Comparison of ENCODE assay signal across 9 mouse cellular contexts in the genomic region with DNA sequence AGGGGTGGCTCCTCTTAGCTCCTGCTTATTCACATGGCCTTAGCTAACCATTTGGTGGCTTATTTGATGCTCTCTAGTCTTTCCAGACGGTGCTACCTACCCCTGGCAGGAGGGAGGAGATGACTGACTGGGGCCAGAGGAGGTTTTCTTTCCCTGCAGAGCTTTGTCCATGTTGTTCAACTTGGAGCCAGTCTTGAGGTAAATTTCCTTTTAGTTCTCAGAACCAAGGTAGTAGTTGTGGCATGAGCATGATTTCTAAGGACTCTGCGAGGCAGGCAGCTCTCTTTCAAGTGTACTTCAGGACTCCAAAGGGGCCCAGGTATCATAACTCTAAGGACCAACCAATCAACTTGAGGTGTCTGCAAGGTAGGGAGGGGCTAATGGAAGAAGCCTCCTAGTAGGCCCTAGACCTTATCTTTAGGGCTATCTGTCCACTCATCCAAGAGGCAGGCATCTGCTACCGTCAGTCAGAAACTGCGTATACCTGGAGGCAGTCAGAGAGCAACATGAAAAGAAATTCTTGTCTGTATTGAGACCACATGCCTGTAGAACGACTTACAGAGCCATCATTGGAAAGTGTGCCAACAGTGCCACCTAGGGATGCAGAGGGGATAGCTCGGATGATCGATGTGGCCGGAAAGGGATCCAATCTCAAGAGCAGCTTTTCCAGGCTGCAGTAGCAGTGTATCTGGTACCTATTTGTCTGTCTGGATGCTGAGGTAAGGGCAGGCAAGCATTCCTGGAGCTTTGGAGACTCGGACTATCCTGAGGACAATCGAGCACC. TPM values are rescaled to one million over a fixed set of nuclear protein-coding genes. Genes with fewer than 3 reads are reported as not detected.
A peak's percentile ranks its signal among the peaks of the same experiment; 100 is the strongest.
DNase-seq lines count a peak whose midpoint lies in the region; ATAC-seq and TF ChIP-seq lines count a peak whose summit lies in the region.
"Had no signal": no experiment of that assay in that cellular context is flagged by ENCODE, and none has a peak within 500 bp of the region (broad histone marks: within the 10 kb centered on the region; RNA-seq: fewer than 3 reads in every experiment).

No protein-coding gene starts in this region.

- H3K27me3 ChIP-seq in splenic B cell, adult 2 months (ENCODE audit: control insufficient read depth, insufficient read depth, low read length, poor library complexity, severe bottlenecking) = no peaks in the 10 kb centered on the region

- H3K36me3 ChIP-seq in splenic B cell, adult 2 months (ENCODE audit: control insufficient read depth, insufficient read depth, low read length, poor library complexity, severe bottlenecking) = no peaks in the 10 kb centered on the region

- peak; percentile 44; the same call in 1 of the 2 replicates for ATAC-seq in granulocyte monocyte progenitor cell, adult 5-6 weeks (replicated peaks; ENCODE audit: poor library complexity, severe bottlenecking)
- peak; percentile 70; the same call in 1 of the 2 replicates for ATAC-seq in megakaryocyte-erythroid progenitor cell, adult 5-6 weeks (replicated peaks; ENCODE audit: low FRiP score, low TSS enrichment, poor library complexity, severe bottlenecking)

- DNase-seq in gastrocnemius, adult 2 months = peak; percentile 65
- DNase-seq in gastrocnemius, postnatal 25 days = no peak
- DNase-seq in Muller cell, postnatal 12 days (ENCODE audit: inconsistent ontology term) = peak; percentile 42
- peak; percentile 56 for DNase-seq in cerebellum, adult 9-11 months
- peak; percentile 26 for DNase-seq in layer of hippocampus, adult 9-11 months
- peak; percentile 56 for DNase-seq in splenic B cell, adult 2 months (ENCODE audit: low read depth, low spot score)

- H3K4me3 ChIP-seq in gastrocnemius, adult 2 months = no peak overlapping the region
- H3K4me3 ChIP-seq: megakaryocyte, embryonic 14.5 days had no signal

- no peak overlapping the region for H3K27ac ChIP-seq in gastrocnemius, adult 2 months

- intact Hi-C loops in gastrocnemius, adult 2 months (cut with DNase I) = loop anchor here (2.0 to 10.0 kb wide), 4 partner anchors 99 to 329 kb away; no protein-coding TSS in a partner anchor

- peak; percentile 82 for TF ChIP-seq CTCF in gastrocnemius, adult 2 months (IDR thresholded peaks at IDR 0.05)

RNA-seq across cellular contexts. Expression of gene Hcn4, which starts 50.5 kb away (rescaled TPM):
- 1 to 10 TPM; 1.5 to 2.3 TPM for total RNA-seq in gastrocnemius, adult 2 months (2021)
- total RNA-seq in gastrocnemius, postnatal 25 days (2021) = 1 to 10 TPM; 1.1 to 2.8 TPM
- not detected in 2 replicates for total RNA-seq in granulocyte monocyte progenitor cell, adult 5-6 weeks (2014; fragmentation: Nextera tagmentation)
- total RNA-seq in granulocyte monocyte progenitor cell, adult 5-6 weeks (2017) = not detected in 2 replicates
- total RNA-seq in megakaryocyte-erythroid progenitor cell, adult 5-6 weeks (2014; fragmentation: Nextera tagmentation) = not detected in 2 replicates
- total RNA-seq in megakaryocyte-erythroid progenitor cell, adult 5-6 weeks (2017) = not detected in 2 replicates
